8 mouse cellular contexts compared by ENCODE assay signal in genomic region chrX:20292040-20292417, GRCm38 (mm10). TPM values are rescaled to one million over a fixed set of nuclear protein-coding genes. Genes with fewer than 3 reads are reported as not detected.
DNase-seq lines count a peak whose midpoint lies in the region; ATAC-seq and TF ChIP-seq lines count a peak whose summit lies in the region.

No protein-coding gene starts in this region.

- no peaks in the 10 kb centered on the region for H3K36me3 ChIP-seq in limb, embryonic 13.5 days
- H3K36me3 ChIP-seq in stomach, embryonic 15.5 days = no peaks in the 10 kb centered on the region

- intact Hi-C loops in gastrocnemius, adult 2 months (cut with DNase I) = no loop called here
- intact Hi-C loops in gastrocnemius, postnatal 14 days (cut with DNase I; ENCODE audit: low total_unique reads) = no loop called here

- no peak for ATAC-seq in limb, embryonic 13.5 days (ENCODE audit: low FRiP score, low read depth)
- no peak for ATAC-seq in stomach, embryonic 15.5 days (ENCODE audit: insufficient read depth, low FRiP score, low read depth)
- ATAC-seq in monocyte, adult 5-6 weeks (replicated peaks; ENCODE audit: insufficient number of reproducible peaks, low FRiP score, low TSS enrichment, poor library complexity, severe bottlenecking) = no peak

- no peaks in the 10 kb centered on the region for H3K4me1 ChIP-seq in limb, embryonic 13.5 days
- H3K4me1 ChIP-seq in stomach, embryonic 15.5 days = no peaks in the 10 kb centered on the region

- TF ChIP-seq CTCF in gastrocnemius, adult 2 months (IDR thresholded peaks at IDR 0.05) = no peak

- WGBS in limb, embryonic 13.5 days = 35% methylated on average over 11 of the region's 11 CpGs
- WGBS in stomach, embryonic 15.5 days = 36% methylated on average over 11 of the region's 11 CpGs

- H3K27me3 ChIP-seq in limb, embryonic 13.5 days = peaks cover 9% of the 10 kb centered on the region; the same call in 1 of the 2 replicates
- H3K27me3 ChIP-seq in stomach, embryonic 15.5 days (replicated peaks) = no peaks in the 10 kb centered on the region

- H3K9me3 ChIP-seq in limb, embryonic 13.5 days = no peaks in the 10 kb centered on the region
- no peaks in the 10 kb centered on the region for H3K9me3 ChIP-seq in stomach, embryonic 15.5 days

- no peak overlapping the region for H3K9ac ChIP-seq in limb, embryonic 13.5 days
- no peak overlapping the region for H3K9ac ChIP-seq in stomach, embryonic 15.5 days

- H3K27ac ChIP-seq in gastrocnemius, adult 2 months = peak overlapping the region; percentile 88
- H3K27ac ChIP-seq in limb, embryonic 13.5 days = no peak overlapping the region
- H3K27ac ChIP-seq in stomach, embryonic 15.5 days = no peak overlapping the region

- H3K4me2 ChIP-seq in limb, embryonic 13.5 days (replicated peaks) = peak overlapping the region; percentile 72
- peak overlapping the region; percentile 83 for H3K4me2 ChIP-seq in stomach, embryonic 15.5 days

- no peak for DNase-seq in gastrocnemius, adult 2 months
- DNase-seq in gastrocnemius, postnatal 14 days = no peak
- peak; percentile 4 for DNase-seq in retina, postnatal 1 day
- no peak for DNase-seq in retina, embryonic 14.5 days (ENCODE audit: low spot score)
- no peak for DNase-seq in urinary bladder, postnatal 36 days (ENCODE audit: low spot score in 2 of 2)

- H3K4me3 ChIP-seq in gastrocnemius, adult 2 months = peak overlapping the region; percentile 71
- peak overlapping the region; percentile 57 for H3K4me3 ChIP-seq in limb, embryonic 13.5 days
- peak overlapping the region; percentile 48 for H3K4me3 ChIP-seq in stomach, embryonic 15.5 days (replicated peaks)

RNA-seq across cellular contexts. Expression of gene Slc9a7, which starts 0.4 kb away (rescaled TPM):
- 10 to 100 TPM in 1 of 2 experiments, 1 to 10 TPM in 1; 8.2 to 11.9 TPM for total RNA-seq in gastrocnemius, adult 2 months (2021)
- total RNA-seq in gastrocnemius, postnatal 14 days (2021) = 1 to 10 TPM; 7.4 to 8.7 TPM
- polyA plus RNA-seq in limb, embryonic 13.5 days (2015; fragmentation: Nextera tagmentation; extraction: Ambion mirVana) = 1.3 and 1.5 TPM in 2 replicates
- 0.80 and 0.99 TPM in 2 replicates for polyA plus RNA-seq in stomach, embryonic 15.5 days (2015; fragmentation: Nextera tagmentation; extraction: Ambion mirVana)
- 12.5 to 61.2 TPM (median 32.6 TPM) in 3 replicates for total RNA-seq in monocyte, adult 5-6 weeks (2017)
